Mouse (Mus musculus) CH12.LX (cell line): ENCODE results near the gene Rnf113a1. TPM values are rescaled to one million over a fixed set of nuclear protein-coding genes. Genes with fewer than 3 reads are reported as not detected.
"Not testable (repeated sequence)": the region's sequence is repeated elsewhere in the genome, so short reads cannot be mapped to it uniquely, and the experiment has no call there.

Source experiments
- DNase-seq: peaks from one replicate; pipeline ENCODE4 v3.0.0-alpha.2; 2013; ENCODE audit errors: extremely low read depth
- H3K27ac ChIP-seq: 2 replicates; pipeline ENCODE4 v1.5.1; 2012; ENCODE audit warnings: low read depth, mild to moderate bottlenecking, control low read depth, moderate library complexity; ENCODE audit not compliant: insufficient read depth
- H3K27me3 ChIP-seq: replicated peaks from 2 replicates; pipeline ENCODE3; 2012; ENCODE audit warnings: inconsistent platforms
- H3K36me3 ChIP-seq, 2 experiments: replicated peaks in 1 of 2; 2 replicates each; pipeline versions ENCODE3 to v1.6.1; 2012; ENCODE audit warnings: inconsistent platforms in 1 of 2, low read length in 1 of 2, mild to moderate bottlenecking in 1 of 2, mixed read lengths in 1 of 2, moderate library complexity in 1 of 2; ENCODE audit not compliant: control insufficient read depth in 1 of 2, insufficient read depth in 1 of 2
- H3K4me1 ChIP-seq, 2 experiments: 2 replicates each; pipeline ENCODE4 v1.6.1; 2012; ENCODE audit warnings: inconsistent platforms in 1 of 2, moderate library complexity in 1 of 2; ENCODE audit not compliant: insufficient read depth in 2 of 2, control insufficient read depth in 1 of 2
- H3K4me2 ChIP-seq: 2 replicates; pipeline ENCODE4 v1.6.1; 2012; ENCODE audit warnings: low read depth, mild to moderate bottlenecking, control low read depth; ENCODE audit not compliant: poor library complexity, insufficient read depth, severe bottlenecking
- H3K4me3 ChIP-seq, 3 experiments: fragments of 150-350 bp in 1 of 3; sonication (generic) in 1 of 3; replicated peaks in 1 of 3; 2 replicates each; pipeline versions ENCODE3 to v1.5.1; 2011 to 2012; ENCODE audit warnings: low read depth in 2 of 3, low read length in 2 of 3, mild to moderate bottlenecking in 2 of 3, moderate library complexity in 2 of 3, control low read depth in 1 of 3, improper control_type of control experiment in 1 of 3, inconsistent platforms in 1 of 3, mixed read lengths in 1 of 3; ENCODE audit not compliant: poor library complexity in 1 of 3
- H3K79me2 ChIP-seq: replicated peaks from 2 replicates; pipeline ENCODE4 v1.6.1; 2012; ENCODE audit warnings: mild to moderate bottlenecking, moderate library complexity; ENCODE audit not compliant: control insufficient read depth, poor library complexity, insufficient read depth, severe bottlenecking; ENCODE audit errors: extremely low read depth
- H3K9ac ChIP-seq: 2 replicates; pipeline ENCODE4 v1.6.1; 2012; ENCODE audit warnings: low read depth, mild to moderate bottlenecking, control low read depth, moderate library complexity; ENCODE audit not compliant: insufficient read depth
- H3K9me3 ChIP-seq: replicated peaks from 2 replicates; pipeline ENCODE3; 2012; ENCODE audit warnings: low read length, inconsistent platforms, mixed read lengths
- BHLHE40 ChIP-seq: IDR thresholded peaks from 2 replicates; pipeline ENCODE4 v1.6.1; 2011; ENCODE audit warnings: mild to moderate bottlenecking, low read depth, low read length, improper control_type of control experiment
- CTCF ChIP-seq, 2 experiments: IDR thresholded peaks in 1 of 2; conservative IDR thresholded peaks in 1 of 2; 2 replicates each; pipeline ENCODE4 v1.5.1; 2011 to 2012; ENCODE audit warnings: low read depth in 2 of 2, low read length in 2 of 2, improper control_type of control experiment in 1 of 2, inconsistent platforms in 1 of 2, mild to moderate bottlenecking in 1 of 2, moderate library complexity in 1 of 2
- E2F4 ChIP-seq: IDR thresholded peaks from 2 replicates; pipeline ENCODE4 v1.6.1; 2011; ENCODE audit warnings: low read depth, low read length, improper control_type of control experiment; ENCODE audit not compliant: insufficient replicate concordance
- EP300 ChIP-seq: IDR thresholded peaks from 2 replicates; pipeline ENCODE4 v1.6.1; 2011; ENCODE audit warnings: low read length, improper control_type of control experiment
- ETS1 ChIP-seq: conservative IDR thresholded peaks from 2 replicates; pipeline ENCODE4 v1.6.1; 2012; ENCODE audit warnings: low read depth, mild to moderate bottlenecking, inconsistent platforms, low read length, improper control_type of control experiment, moderate library complexity
- GABPA ChIP-seq: IDR thresholded peaks from 2 replicates; pipeline ENCODE4 v1.6.1; 2012; ENCODE audit warnings: low read depth, low read length, improper control_type of control experiment, inconsistent platforms; ENCODE audit not compliant: insufficient replicate concordance
- IRF4 ChIP-seq: IDR thresholded peaks from 2 replicates; pipeline ENCODE4 v1.6.1; 2014; ENCODE audit warnings: low read depth, mild to moderate bottlenecking, inconsistent platforms, low read length, improper control_type of control experiment
- JUN ChIP-seq: IDR thresholded peaks from 2 replicates; pipeline ENCODE4 v1.6.1; 2011; ENCODE audit warnings: low read depth, mild to moderate bottlenecking, low read length, improper control_type of control experiment, moderate library complexity; ENCODE audit not compliant: insufficient read depth
- MXI1 ChIP-seq: IDR thresholded peaks from 2 replicates; pipeline ENCODE4 v1.6.1; 2011; ENCODE audit warnings: mild to moderate bottlenecking, low read depth, low read length, improper control_type of control experiment
- NRF1 ChIP-seq: IDR thresholded peaks from 2 replicates; pipeline ENCODE4 v1.6.1; 2014; ENCODE audit warnings: low read depth, mild to moderate bottlenecking, inconsistent platforms, low read length, improper control_type of control experiment, moderate library complexity
- POLR2A ChIP-seq: IDR thresholded peaks from 2 replicates; pipeline ENCODE4 v1.6.1; 2011; ENCODE audit warnings: low read depth, mild to moderate bottlenecking, improper control_type of control experiment, low read length
- POLR2AphosphoS2 ChIP-seq: IDR thresholded peaks from 2 replicates; pipeline ENCODE4 v1.6.1; 2011; ENCODE audit warnings: low read depth, low read length, improper control_type of control experiment
- RAD21 ChIP-seq: IDR thresholded peaks from 2 replicates; pipeline ENCODE4 v1.6.1; 2011; ENCODE audit warnings: low read depth, mild to moderate bottlenecking, low read length, improper control_type of control experiment, moderate library complexity
- TBP ChIP-seq: conservative IDR thresholded peaks from 2 replicates; pipeline ENCODE4 v1.6.1; 2011; ENCODE audit warnings: low read depth, low read length, improper control_type of control experiment
- TCF12 ChIP-seq: IDR thresholded peaks from 2 replicates; pipeline ENCODE4 v1.6.1; 2014; ENCODE audit warnings: low read depth, mild to moderate bottlenecking, inconsistent platforms, low read length, improper control_type of control experiment
- UBTF ChIP-seq: IDR thresholded peaks from 2 replicates; pipeline ENCODE4 v1.6.1; 2012; ENCODE audit warnings: low read depth, mild to moderate bottlenecking, inconsistent platforms, low read length, improper control_type of control experiment, moderate library complexity
- USF1 ChIP-seq: IDR thresholded peaks from 2 replicates; pipeline ENCODE4 v1.6.1; 2014; ENCODE audit warnings: low read depth, mild to moderate bottlenecking, inconsistent platforms, low read length, improper control_type of control experiment
- ZMIZ1 ChIP-seq: IDR thresholded peaks from 2 replicates; pipeline ENCODE4 v1.6.1; 2012; ENCODE audit warnings: low read depth, mild to moderate bottlenecking, inconsistent platforms, low read length, improper control_type of control experiment
- ZNF384 ChIP-seq: IDR thresholded peaks from 2 replicates; pipeline ENCODE4 v1.6.1; 2012; ENCODE audit warnings: low read depth, low read length, improper control_type of control experiment, inconsistent platforms
- dilution Hi-C: fragments of 300-500 bp; cut with MboI; formaldehyde crosslinking; loops from 2 replicates; pipeline ENCODE4 v1.14.3; 2020; ENCODE audit warnings: low sequenced_read_pairs; ENCODE audit not compliant: extremely low pct_unique_long_range_greater_than_20kb, extremely low pct_ligation_motif_present
- in situ Hi-C: fragments of 300-500 bp; cut with MboI; formaldehyde crosslinking; loops from 3 replicates; pipeline ENCODE4 v1.14.3; 2019; ENCODE audit warnings: low sequenced_read_pairs, low pct_ligation_motif_present, low pct_unique_long_range_greater_than_20kb, mixed read lengths
- polyA plus RNA-seq: library from polyadenylated mRNA; unstranded; fragments of >175 nt; gene quantifications from 2 replicates; pipeline ENCODE4 v1.2.1, GENCODE M21; 2012; ENCODE audit warnings: low read depth; ENCODE audit not compliant: insufficient read length
- total RNA-seq, 2 experiments: library from RNA; depleted of rRNA; stranded (reverse); fragments of 300-350 nt in 1 of 2; fragments of >200 nt in 1 of 2; gene quantifications; 2 replicates each; pipeline ENCODE4 v1.2.3; 2012 to 2014

The Rnf113a1 gene
- total and polyA plus RNA-seq, 3 experiments, result 9.9 to 12.5 (median 10.0) TPM

DNA sequence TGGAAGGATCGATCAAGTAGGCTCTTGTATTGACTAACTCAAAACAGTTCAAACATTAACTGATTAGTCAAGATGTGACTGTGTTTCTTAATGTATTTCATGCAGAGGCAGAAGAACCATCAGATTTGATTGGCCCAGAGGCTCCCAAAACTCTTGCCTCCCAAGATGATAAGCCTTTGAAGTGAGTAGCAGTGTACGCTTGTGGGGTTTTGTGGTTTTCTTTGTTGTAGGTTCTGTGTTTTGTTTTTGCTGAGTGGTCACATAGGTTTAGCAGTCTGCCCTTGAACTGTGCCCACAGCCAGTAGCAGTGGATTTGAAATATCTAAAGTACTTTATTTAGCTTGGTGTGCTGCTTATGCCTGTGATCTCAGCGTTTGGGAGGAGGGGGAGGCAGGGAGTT lies 49.3 kb upstream of the Rnf113a1 start:
- H3K36me3 ChIP-seq, result peaks cover 37 to 53% of the 10 kb centered on the region in 2 experiments
- H3K4me3 ChIP-seq, result no peak overlapping the region
- no peak overlapping the region for H3K4me2 ChIP-seq
- in situ Hi-C loops, result no loop called here
- no peak overlapping the region for H3K27ac ChIP-seq
- H3K79me2 ChIP-seq, result 0 out of 2 replicates have a peak, but pooled peaks cover 2% of the 10 kb centered on the region
- dilution Hi-C loops, result no loop called here
- no peaks in the 10 kb centered on the region for H3K27me3 ChIP-seq
- TF ChIP-seq UBTF, result no peak
- no peak for TF ChIP-seq E2F4
- TF ChIP-seq RAD21, result no peak
- no peak for TF ChIP-seq ZMIZ1
- no peak for TF ChIP-seq TCF12
- no peak for TF ChIP-seq ETS1
- no peak for TF ChIP-seq MXI1
- no peak for TF ChIP-seq POLR2AphosphoS2
- TF ChIP-seq TBP, result no peak
- TF ChIP-seq IRF4, result no peak
- no peak for TF ChIP-seq POLR2A
- no peak for TF ChIP-seq GABPA
- TF ChIP-seq BHLHE40, result no peak
- no peak for TF ChIP-seq EP300
- no peak for TF ChIP-seq JUN
- no peak for TF ChIP-seq USF1
- TF ChIP-seq CTCF (conservative IDR thresholded peaks at IDR 0.05 in 1 of 2, IDR thresholded peaks at IDR 0.05 in 1 of 2; ENCODE audit: low read depth in 2 of 2, low read length in 2 of 2), result no peak
- TF ChIP-seq ZNF384, result no peak
- TF ChIP-seq NRF1, result no peak
- TF ChIP-seq, all 38 proteins: peak for 0
- Histone ChIP-seq H3K4me1 (no peaks in the 10 kb centered on the region), H3K9ac (no peak overlapping the region), H3K9me3 (no peaks in the 10 kb centered on the region)
- no peak for DNase-seq

DNA sequence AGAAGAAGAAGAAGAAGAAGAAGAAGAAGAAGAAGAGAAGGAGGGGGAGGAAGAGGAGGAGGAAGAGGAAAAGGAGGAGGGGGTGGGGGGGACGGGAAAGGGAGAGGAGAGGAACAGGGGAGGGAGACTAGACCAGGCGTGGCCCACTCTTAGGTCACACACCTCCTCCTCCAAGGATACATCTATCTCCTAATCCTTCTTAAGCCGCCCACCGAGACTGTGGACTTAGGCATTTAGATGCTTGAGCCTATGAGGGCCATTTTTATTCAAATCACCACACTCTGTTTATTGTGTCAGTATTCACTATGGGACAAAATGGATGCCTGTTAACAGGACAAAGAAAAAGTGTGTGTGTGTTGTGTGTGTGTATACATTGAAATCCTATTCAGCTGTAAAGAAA lies 46.5 kb upstream of the Rnf113a1 start:
- H3K79me2 ChIP-seq, dilution Hi-C loops, H3K27ac ChIP-seq, H3K9ac ChIP-seq, H3K4me2 ChIP-seq, H3K27me3 ChIP-seq, H3K4me3 ChIP-seq, H3K9me3 ChIP-seq, in situ Hi-C loops, DNase-seq, H3K4me1 ChIP-seq: not testable (repeated sequence)
- peaks cover 22 to 45% of the 10 kb centered on the region in 2 experiments for H3K36me3 ChIP-seq
